Mouse (Mus musculus): ENCODE measurements around the gene Cenpx.
"Not testable (repeated sequence)": the region's sequence is repeated elsewhere in the genome, so short reads cannot be mapped to it uniquely, and the experiment has no call there.

Cenpx gene

GRCm38 (mm10) chr11:120695641-120696040, 17.9 kb downstream of the Cenpx start:
- DNase-seq = no peak

GRCm38 (mm10) chr11:120695184-120695583, 18.4 kb downstream of the Cenpx start:
- no peak for DNase-seq

GRCm38 (mm10) chr11:120693461-120693860, 20.1 kb downstream of the Cenpx start:
- DNase-seq = no peak

GRCm38 (mm10) chr11:120692471-120693011, 21.0 kb downstream of the Cenpx start:
- DNase-seq = no peak

GRCm38 (mm10) chr11:120689365-120689764, 24.2 kb downstream of the Cenpx start:
- no peak for DNase-seq

- no peak for DNase-seq
Observed at GRCm38 (mm10) chr11:120686650-120687272, 26.8 kb downstream of the Cenpx start.

GRCm38 (mm10) chr11:120684660-120685059, 28.9 kb downstream of the Cenpx start:
- DNase-seq = no peak

- no peak for DNase-seq
Observed at GRCm38 (mm10) chr11:120684086-120684485, 29.5 kb downstream of the Cenpx start.

GRCm38 (mm10) chr11:120683536-120683935, 30.0 kb downstream of the Cenpx start:
- no peak for DNase-seq

- no peak for DNase-seq
Observed at GRCm38 (mm10) chr11:120682683-120683082, 30.9 kb downstream of the Cenpx start.

GRCm38 (mm10) chr11:120679909-120680308, 33.6 kb downstream of the Cenpx start:
- DNase-seq = peak; percentile 33

- DNase-seq = no peak
Observed at GRCm38 (mm10) chr11:120676951-120677350, 36.6 kb downstream of the Cenpx start.

- DNase-seq = not testable (repeated sequence)
Observed at GRCm38 (mm10) chr11:120675875-120676274, 37.7 kb downstream of the Cenpx start.

- no peak for DNase-seq
Observed at GRCm38 (mm10) chr11:120673594-120674122, 39.9 kb downstream of the Cenpx start.

GRCm38 (mm10) chr11:120672687-120673593, 40.6 kb downstream of the Cenpx start, which contains the start of gene Aspscr1:
TSS of gene Aspscr1 (plus strand) at chr11:120672973.
- peak; percentile 99 for DNase-seq

GRCm38 (mm10) chr11:120666617-120667016, 46.9 kb downstream of the Cenpx start:
- DNase-seq = no peak

GRCm38 (mm10) chr11:120665406-120665805, 48.1 kb downstream of the Cenpx start:
- DNase-seq = no peak

GRCm38 (mm10) chr11:120663714-120664113, 49.8 kb downstream of the Cenpx start:
- no peak for DNase-seq

- DNase-seq = no peak
Observed at GRCm38 (mm10) chr11:120662759-120663158, 50.8 kb downstream of the Cenpx start.

GRCm38 (mm10) chr11:120661076-120661460, 52.5 kb downstream of the Cenpx start, which contains the start of gene Notum:
TSS of gene Notum (minus strand) at chr11:120661175.
- no peak for DNase-seq
